In genomic region chr15:78848467-78848866, GRCm38 (mm10) we compare ENCODE assay signal across 9 mouse cellular contexts. TPM values are rescaled to one million over a fixed set of nuclear protein-coding genes. Genes with fewer than 3 reads are reported as not detected.
DNase-seq lines count a peak whose midpoint lies in the region; ATAC-seq and TF ChIP-seq lines count a peak whose summit lies in the region.
"Had no signal": no experiment of that assay in that cellular context is flagged by ENCODE, and none has a peak within 500 bp of the region (broad histone marks: within the 10 kb centered on the region; RNA-seq: fewer than 3 reads in every experiment).

No protein-coding gene starts in this region.

- no peaks in the 10 kb centered on the region for H3K9me3 ChIP-seq in liver, embryonic 12.5 days (replicated peaks)
- no peaks in the 10 kb centered on the region for H3K9me3 ChIP-seq in liver, postnatal 0 days (ENCODE audit: low read length)

- H3K27me3 ChIP-seq in liver, embryonic 12.5 days (replicated peaks) = peaks cover 66% of the 10 kb centered on the region
- H3K27me3 ChIP-seq in liver, postnatal 0 days (ENCODE audit: insufficient read depth, low read length) = peaks cover 10% of the 10 kb centered on the region

- H3K9ac ChIP-seq in liver, embryonic 12.5 days = no peak overlapping the region
- no peak overlapping the region for H3K9ac ChIP-seq in liver, postnatal 0 days (replicated peaks)

- DNase-seq in liver = peak; percentile 85
- DNase-seq in forelimb bud, embryonic 11.5 days (ENCODE audit: low read depth, low spot score) = peak; percentile 77
- DNase-seq in kidney, postnatal 14 days = peak; percentile 90
- DNase-seq in liver, postnatal 0 days = peak; percentile 90
- peak; percentile 78 for DNase-seq in retina, postnatal 1 day
- peak; percentile 87 for DNase-seq in thymus, postnatal 25 days

- no peak for ATAC-seq in liver, embryonic 12.5 days
- ATAC-seq in liver, postnatal 0 days = peak; percentile 18; the same call in 1 of the 2 replicates

- no peak for TF ChIP-seq POLR2A in bone marrow, adult 2 months (IDR thresholded peaks at IDR 0.05; ENCODE audit: borderline replicate concordance, control insufficient read depth, low read depth, low read length)

- no peak for TF ChIP-seq EP300 in liver, postnatal 0 days (IDR thresholded peaks at IDR 0.05; ENCODE audit: low read depth)

- WGBS in liver, embryonic 12.5 days (ENCODE audit: insufficient replicate concordance) = 26% methylated on average over 5 of the region's 5 CpGs
- 25% methylated on average over 5 of the region's 5 CpGs for WGBS in bone marrow, adult 2 months
- 24% methylated on average over 5 of the region's 5 CpGs for WGBS in liver, postnatal 0 days (ENCODE audit: insufficient replicate concordance)

- H3K27ac ChIP-seq in liver, embryonic 12.5 days = no peak overlapping the region
- H3K27ac ChIP-seq in bone marrow, adult 2 months (ENCODE audit: control insufficient read depth, insufficient read depth, low read depth, low read length, poor library complexity) = no peak overlapping the region
- H3K27ac ChIP-seq in liver, postnatal 0 days (ENCODE audit: low read depth) = no peak overlapping the region

- peaks cover 70% of the 10 kb centered on the region for H3K4me1 ChIP-seq in liver, embryonic 12.5 days
- H3K4me1 ChIP-seq in bone marrow, adult 2 months (ENCODE audit: control insufficient read depth, insufficient read depth, low read length) = no peaks in the 10 kb centered on the region
- peaks cover 32% of the 10 kb centered on the region for H3K4me1 ChIP-seq in liver, postnatal 0 days (ENCODE audit: insufficient read depth)

- H3K4me3 ChIP-seq in liver, embryonic 12.5 days = no peak overlapping the region
- H3K4me3 ChIP-seq in bone marrow, adult 2 months (replicated peaks; ENCODE audit: control insufficient read depth, low read depth, low read length) = no peak overlapping the region
- no peak overlapping the region for H3K4me3 ChIP-seq in liver, postnatal 0 days (ENCODE audit: low read depth, low read length)
- H3K4me3 ChIP-seq: erythroblast, embryonic 14.5 days had no signal

- peak; percentile 92 for TF ChIP-seq CTCF in bone marrow, adult 2 months (IDR thresholded peaks at IDR 0.05; ENCODE audit: control insufficient read depth, insufficient read depth, low read length)
- TF ChIP-seq CTCF in liver, postnatal 0 days (IDR thresholded peaks at IDR 0.05; ENCODE audit: low read depth) = peak; percentile 95

- peaks cover 17% of the 10 kb centered on the region for H3K36me3 ChIP-seq in liver, embryonic 12.5 days
- H3K36me3 ChIP-seq in liver, postnatal 0 days (replicated peaks; ENCODE audit: insufficient read depth, low read length) = peaks cover 16% of the 10 kb centered on the region

- H3K4me2 ChIP-seq in liver, embryonic 12.5 days = no peak overlapping the region
- no peak overlapping the region for H3K4me2 ChIP-seq in liver, postnatal 0 days (ENCODE audit: low read depth, low read length)

RNA-seq across cellular contexts. Expression of gene Cdc42ep1, which starts 6.0 kb away (rescaled TPM):
- polyA plus RNA-seq in liver, embryonic 12.5 days (2016; fragmentation: Nextera tagmentation; extraction: Ambion mirVana) = 17.6 and 18.1 TPM in 2 replicates
- 6.6 and 9.4 TPM in 2 replicates for polyA plus RNA-seq in bone marrow, adult 2 months (2011; ENCODE audit: insufficient read depth, insufficient read length, low replicate concordance, missing spikeins)
- polyA plus RNA-seq in liver, postnatal 0 days (2015; fragmentation: Nextera tagmentation; extraction: Ambion mirVana) = 12.6 and 19.8 TPM in 2 replicates

RNA-seq across cellular contexts. Expression of gene Lgals2, which starts 6.9 kb away (rescaled TPM):
- 7.0 and 9.5 TPM in 2 replicates for polyA plus RNA-seq in liver, embryonic 12.5 days (2016; fragmentation: Nextera tagmentation; extraction: Ambion mirVana)
- not detected in 2 replicates for polyA plus RNA-seq in bone marrow, adult 2 months (2011; ENCODE audit: insufficient read depth, insufficient read length, low replicate concordance, missing spikeins)
- polyA plus RNA-seq in liver, postnatal 0 days (2015; fragmentation: Nextera tagmentation; extraction: Ambion mirVana) = 3.4 TPM in 2 replicates
- polyA plus RNA-seq: erythroblast, embryonic 14.5 days had no signal

RNA-seq across cellular contexts. Expression of gene Gga1, which starts 28.5 kb away (rescaled TPM):
- 32.2 and 33.5 TPM in 2 replicates for polyA plus RNA-seq in liver, embryonic 12.5 days (2016; fragmentation: Nextera tagmentation; extraction: Ambion mirVana)
- 25.8 and 55.3 TPM in 2 replicates for polyA plus RNA-seq in bone marrow, adult 2 months (2011; ENCODE audit: insufficient read depth, insufficient read length, low replicate concordance, missing spikeins)
- polyA plus RNA-seq in liver, postnatal 0 days (2015; fragmentation: Nextera tagmentation; extraction: Ambion mirVana) = 12.9 and 14.8 TPM in 2 replicates

RNA-seq across cellular contexts. Expression of gene Card10, which starts 45.6 kb away (rescaled TPM):
- polyA plus RNA-seq in liver, embryonic 12.5 days (2016; fragmentation: Nextera tagmentation; extraction: Ambion mirVana) = 2.3 and 2.5 TPM in 2 replicates
- polyA plus RNA-seq in bone marrow, adult 2 months (2011; ENCODE audit: insufficient read depth, insufficient read length, low replicate concordance, missing spikeins) = 11.3 and 20.8 TPM in 2 replicates
- 1.5 and 1.8 TPM in 2 replicates for polyA plus RNA-seq in liver, postnatal 0 days (2015; fragmentation: Nextera tagmentation; extraction: Ambion mirVana)

RNA-seq across cellular contexts. Expression of gene Gm49510, which starts 51.0 kb away (rescaled TPM):
- polyA plus RNA-seq in liver, embryonic 12.5 days (2016; fragmentation: Nextera tagmentation; extraction: Ambion mirVana) = 0.17 and 0.43 TPM in 2 replicates
- not detected in 2 replicates for polyA plus RNA-seq in bone marrow, adult 2 months (2011; ENCODE audit: insufficient read depth, insufficient read length, low replicate concordance, missing spikeins)
- polyA plus RNA-seq in liver, postnatal 0 days (2015; fragmentation: Nextera tagmentation; extraction: Ambion mirVana) = 0.07 TPM in 1 of 2 replicates, not detected in the other
